Mouse (Mus musculus) intestine, embryonic 14.5 days (tissue): ENCODE results near the gene Ndufa6. TPM values are rescaled to one million over a fixed set of nuclear protein-coding genes. Genes with fewer than 3 reads are reported as not detected.
"Not testable (repeated sequence)": the region's sequence is repeated elsewhere in the genome, so short reads cannot be mapped to it uniquely, and the experiment has no call there.

Source experiments
- ATAC-seq: fragments of 200-750 bp; cut with Nextera tagmentation; replicated peaks from 2 replicates; pipeline ENCODE4 v1.8.0; 2017; ENCODE audit warnings: low read depth, moderate number of reproducible peaks, moderate TSS enrichment, moderate library complexity; ENCODE audit not compliant: low FRiP score, low TSS enrichment
- DNase-seq: peaks from one replicate; pipeline ENCODE4 v3.0.0-alpha.2; 2018; ENCODE audit warnings: low spot score
- H3K27ac ChIP-seq: fragments of 300-500 bp; sonication (generic); 2 replicates; pipeline ENCODE4 v1.5.1; 2014; ENCODE audit warnings: low read depth, mild to moderate bottlenecking, control low read depth
- H3K27me3 ChIP-seq: fragments of 300-500 bp; sonication (generic); replicated peaks from 2 replicates; pipeline ENCODE4 v1.6.1; 2014; ENCODE audit warnings: low read length, control low read depth; ENCODE audit not compliant: control insufficient read depth, insufficient read depth
- H3K36me3 ChIP-seq: fragments of 300-500 bp; sonication (generic); 2 replicates; pipeline ENCODE4 v1.6.1; 2014; ENCODE audit warnings: low read length, control low read depth; ENCODE audit not compliant: control insufficient read depth, insufficient read depth
- H3K4me1 ChIP-seq: fragments of 300-500 bp; sonication (generic); replicated peaks from 2 replicates; pipeline ENCODE4 v1.6.1; 2014; ENCODE audit warnings: low read length, control low read depth, mixed read lengths; ENCODE audit not compliant: control insufficient read depth, insufficient read depth
- H3K4me2 ChIP-seq: fragments of 300-500 bp; sonication (generic); 2 replicates; pipeline ENCODE4 v1.6.1; 2014; ENCODE audit warnings: low read length
- H3K4me3 ChIP-seq: fragments of 300-500 bp; sonication (generic); 2 replicates; pipeline ENCODE4 v1.5.1; 2014; ENCODE audit warnings: low read depth, low read length, control low read depth, mixed read lengths
- H3K9ac ChIP-seq: fragments of 300-500 bp; sonication (generic); 2 replicates; pipeline ENCODE4 v1.6.1; 2014; ENCODE audit warnings: mild to moderate bottlenecking, low read length
- H3K9me3 ChIP-seq: fragments of 300-500 bp; sonication (generic); 2 replicates; pipeline ENCODE4 v1.6.1; 2016; ENCODE audit warnings: low read length, control low read depth; ENCODE audit not compliant: control insufficient read depth
- WGBS: fragments of 180-500 bp; shearing (Covaris S2); extraction: QIAGEN DNeasy Blood & Tissue Kit; methylation state at CpG from one replicate; pipeline ENCODE4 v1.1.7; 2014; 5-methylcytosine and 5-hydroxymethylcytosine counted together
- polyA plus RNA-seq: library from polyadenylated mRNA; unstranded; fragments of >200 nt; fragmentation: Nextera tagmentation; extraction: Ambion mirVana; gene quantifications from 2 replicates; pipeline ENCODE4 v1.2.1, GENCODE M21; 2014

The Ndufa6 gene
- polyA plus RNA-seq, 1 experiment from 2014 or later, result 466 TPM

GRCm38 (mm10) chr15:82374437-82374836, 20.3 kb upstream of the Ndufa6 start:
- no peak overlapping the region for H3K27ac ChIP-seq
- no peaks in the 10 kb centered on the region for H3K9me3 ChIP-seq
- no peaks in the 10 kb centered on the region for H3K27me3 ChIP-seq
- ATAC-seq (no peak), DNase-seq (peak; percentile 36)
- peaks cover 14% of the 10 kb centered on the region; the same call in 1 of the 2 replicates for H3K4me1 ChIP-seq
- no peak overlapping the region for H3K9ac ChIP-seq
- WGBS, result 90% methylated on average over 5 of the region's 5 CpGs
- no peak overlapping the region for H3K4me3 ChIP-seq
- no peak overlapping the region for H3K4me2 ChIP-seq
- 0 out of 2 replicates have a peak, but pooled peaks cover 6% of the 10 kb centered on the region for H3K36me3 ChIP-seq

GRCm38 (mm10) chr15:82372991-82373390, 18.9 kb upstream of the Ndufa6 start:
- no peak overlapping the region for H3K27ac ChIP-seq
- H3K36me3 ChIP-seq, result 0 out of 2 replicates have a peak, but pooled peaks cover 6% of the 10 kb centered on the region
- 88% methylated on average over 5 of the region's 5 CpGs for WGBS
- no peak overlapping the region for H3K4me3 ChIP-seq
- no peak for ATAC-seq
- H3K4me2 ChIP-seq, result no peak overlapping the region
- no peaks in the 10 kb centered on the region for H3K27me3 ChIP-seq
- peak; percentile 42 for DNase-seq
- H3K9me3 ChIP-seq, result no peaks in the 10 kb centered on the region
- no peak overlapping the region for H3K9ac ChIP-seq
- H3K4me1 ChIP-seq, result 0 out of 2 replicates have a peak, but pooled peaks cover under 1% of the 10 kb centered on the region

GRCm38 (mm10) chr15:82372446-82372845, 18.3 kb upstream of the Ndufa6 start:
- Histone ChIP-seq H3K27me3 (no peaks in the 10 kb centered on the region), H3K4me1 (no peaks in the 10 kb centered on the region), H3K4me2 (no peak overlapping the region), H3K4me3 (no peak overlapping the region), H3K9ac (no peak overlapping the region), H3K9me3 (no peaks in the 10 kb centered on the region), H3K36me3 (0 out of 2 replicates have a peak, but pooled peaks cover 6% of the 10 kb centered on the region), H3K27ac (no peak overlapping the region)
- 93% methylated on average over 6 of the region's 6 CpGs for WGBS
- ATAC-seq (no peak), DNase-seq (peak; percentile 31)

- no peaks in the 10 kb centered on the region for H3K4me1 ChIP-seq
- no peak overlapping the region for H3K4me3 ChIP-seq
- ATAC-seq (no peak), DNase-seq (peak; percentile 41)
- no peak overlapping the region for H3K4me2 ChIP-seq
- 83% methylated on average over 1 of the region's 1 CpGs for WGBS
- H3K9ac ChIP-seq, result no peak overlapping the region
- H3K36me3 ChIP-seq, result 0 out of 2 replicates have a peak, but pooled peaks cover 3% of the 10 kb centered on the region
- no peak overlapping the region for H3K27ac ChIP-seq
- no peaks in the 10 kb centered on the region for H3K9me3 ChIP-seq
- H3K27me3 ChIP-seq, result no peaks in the 10 kb centered on the region
These were observed 14.7 kb upstream of the Ndufa6 start for GRCm38 (mm10) chr15:82368851-82369250.

- 92% methylated on average over 4 of the region's 4 CpGs for WGBS
- no peak overlapping the region for H3K27ac ChIP-seq
- H3K9ac ChIP-seq, result no peak overlapping the region
- H3K36me3 ChIP-seq, result no peaks in the 10 kb centered on the region
- no peak overlapping the region for H3K4me2 ChIP-seq
- no peaks in the 10 kb centered on the region for H3K27me3 ChIP-seq
- H3K4me3 ChIP-seq, result no peak overlapping the region
- DNase-seq, result no peak
- H3K9me3 ChIP-seq, result no peaks in the 10 kb centered on the region
- no peak for ATAC-seq
- H3K4me1 ChIP-seq, result no peaks in the 10 kb centered on the region
These were observed 14.0 kb upstream of the Ndufa6 start for GRCm38 (mm10) chr15:82368146-82368545.

GRCm38 (mm10) chr15:82364561-82364960, 10.4 kb upstream of the Ndufa6 start:
- H3K4me3 ChIP-seq, H3K27ac ChIP-seq, H3K27me3 ChIP-seq, H3K9ac ChIP-seq, DNase-seq, H3K4me1 ChIP-seq, H3K9me3 ChIP-seq, H3K36me3 ChIP-seq, H3K4me2 ChIP-seq, ATAC-seq: not testable (repeated sequence)
- 11% methylated on average over 6 of the region's 9 CpGs for WGBS

- H3K9ac ChIP-seq, H3K4me2 ChIP-seq, H3K4me3 ChIP-seq, H3K9me3 ChIP-seq, H3K27me3 ChIP-seq, DNase-seq, H3K27ac ChIP-seq, H3K4me1 ChIP-seq, ATAC-seq, H3K36me3 ChIP-seq: not testable (repeated sequence)
- WGBS, result 88% methylated on average over 7 of the region's 12 CpGs
These were observed 9.7 kb upstream of the Ndufa6 start for GRCm38 (mm10) chr15:82363801-82364200.

GRCm38 (mm10) chr15:82362234-82362633, 8.1 kb upstream of the Ndufa6 start:
- no peak overlapping the region for H3K4me2 ChIP-seq
- no peak overlapping the region; the same call in 1 of the 2 replicates for H3K27ac ChIP-seq
- DNase-seq, result peak; percentile 46
- no peak overlapping the region for H3K4me3 ChIP-seq
- H3K9ac ChIP-seq, result no peak overlapping the region
- H3K36me3 ChIP-seq, result no peaks in the 10 kb centered on the region
- no peaks in the 10 kb centered on the region for H3K9me3 ChIP-seq
- no peak for ATAC-seq
- H3K27me3 ChIP-seq, result no peaks in the 10 kb centered on the region
- H3K4me1 ChIP-seq, result peaks cover 11% of the 10 kb centered on the region
- WGBS, result 81% methylated on average over 3 of the region's 4 CpGs

GRCm38 (mm10) chr15:82361459-82362018, 7.4 kb upstream of the Ndufa6 start:
- peaks cover 11% of the 10 kb centered on the region for H3K4me1 ChIP-seq
- H3K9ac ChIP-seq, result no peak overlapping the region
- DNase-seq, result peak; percentile 52
- H3K36me3 ChIP-seq, result no peaks in the 10 kb centered on the region
- no peak overlapping the region for H3K4me2 ChIP-seq
- no peak for ATAC-seq
- no peaks in the 10 kb centered on the region for H3K27me3 ChIP-seq
- no peak overlapping the region for H3K27ac ChIP-seq
- H3K9me3 ChIP-seq, result no peaks in the 10 kb centered on the region
- H3K4me3 ChIP-seq, result no peak overlapping the region
- 71% methylated on average over 11 of the region's 11 CpGs for WGBS
